Mouse (Mus musculus) hindbrain, embryonic 11.5 days (tissue): ENCODE results near the gene Adm2. TPM values are rescaled to one million over a fixed set of nuclear protein-coding genes. Genes with fewer than 3 reads are reported as not detected.
A peak's percentile ranks its signal among the peaks of the same experiment; 100 is the strongest.

Experiments
- ATAC-seq: fragments of 200-750 bp; cut with Nextera tagmentation; 2 replicates; pipeline ENCODE4 v1.8.0; 2017; ENCODE audit warnings: mild to moderate bottlenecking, moderate TSS enrichment, moderate library complexity; ENCODE audit not compliant: low FRiP score
- DNase-seq: peaks from one replicate; pipeline ENCODE4 v3.0.0-alpha.2; 2015; ENCODE audit warnings: low spot score
- H3K27ac ChIP-seq: fragments of 300-500 bp; sonication (generic); 2 replicates; pipeline ENCODE4 v1.5.1; 2014; ENCODE audit warnings: mild to moderate bottlenecking, low read depth, low read length
- H3K27me3 ChIP-seq: fragments of 300-500 bp; sonication (generic); 2 replicates; pipeline ENCODE4 v1.6.1; 2014; ENCODE audit warnings: mild to moderate bottlenecking, low read length, moderate library complexity, mixed read lengths; ENCODE audit not compliant: control insufficient read depth, insufficient read depth
- H3K36me3 ChIP-seq: fragments of 300-500 bp; sonication (generic); 2 replicates; pipeline ENCODE4 v1.6.1; 2014; ENCODE audit warnings: mild to moderate bottlenecking, low read length, moderate library complexity, mixed read lengths; ENCODE audit not compliant: control insufficient read depth, insufficient read depth
- H3K4me1 ChIP-seq: fragments of 300-500 bp; sonication (generic); replicated peaks from 2 replicates; pipeline ENCODE4 v1.6.1; 2014; ENCODE audit warnings: low read length, mixed read lengths; ENCODE audit not compliant: control insufficient read depth, insufficient read depth
- H3K4me2 ChIP-seq: fragments of 300-500 bp; sonication (generic); replicated peaks from 2 replicates; pipeline ENCODE4 v1.6.1; 2014; ENCODE audit warnings: mild to moderate bottlenecking, low read depth, low read length
- H3K4me3 ChIP-seq: fragments of 300-500 bp; sonication (generic); 2 replicates; pipeline ENCODE4 v1.5.1; 2014; ENCODE audit warnings: low read depth, low read length
- H3K9ac ChIP-seq: fragments of 300-500 bp; sonication (generic); 2 replicates; pipeline ENCODE4 v1.6.1; 2014; ENCODE audit warnings: low read depth, low read length
- H3K9me3 ChIP-seq: fragments of 300-500 bp; sonication (generic); 2 replicates; pipeline ENCODE4 v1.6.1; 2016; ENCODE audit warnings: low read length; ENCODE audit not compliant: control insufficient read depth
- WGBS: fragments of 180-500 bp; shearing (Covaris S2); extraction: QIAGEN DNeasy Blood & Tissue Kit; methylation state at CpG from one replicate; pipeline ENCODE4 v1.1.7; 2014; 5-methylcytosine and 5-hydroxymethylcytosine counted together
- polyA plus RNA-seq: library from polyadenylated mRNA; unstranded; fragments of >200 nt; fragmentation: Nextera tagmentation; extraction: Ambion mirVana; gene quantifications from 2 replicates; pipeline ENCODE4 v1.2.1, GENCODE M21; 2014

Gene Adm2
- polyA plus RNA-seq, 1 experiment from 2014 or later, result 0.12 TPM

GRCm38 (mm10) chr15:89288227-89288767 is 34.2 kb upstream of the Adm2 start:
- Histone ChIP-seq H3K27me3 (no peaks in the 10 kb centered on the region), H3K9ac (no peak overlapping the region), H3K4me3 (no peak overlapping the region), H3K27ac (no peak overlapping the region), H3K4me1 (no peaks in the 10 kb centered on the region), H3K9me3 (no peaks in the 10 kb centered on the region), H3K36me3 (peaks cover 14% of the 10 kb centered on the region; the same call in 1 of the 2 replicates), H3K4me2 (no peak overlapping the region)
- no peak for DNase-seq
- 89% methylated on average over 23 of the region's 23 CpGs for WGBS
- ATAC-seq, result peak; percentile 47; the same call in 1 of the 2 replicates

GRCm38 (mm10) chr15:89289455-89289854 is 33.1 kb upstream of the Adm2 start:
- H3K36me3 ChIP-seq, result peaks cover 21% of the 10 kb centered on the region; the same call in 1 of the 2 replicates
- no peak overlapping the region for H3K9ac ChIP-seq
- no peak overlapping the region for H3K4me2 ChIP-seq
- ATAC-seq (no peak), DNase-seq (no peak)
- WGBS, result 97% methylated on average over 11 of the region's 11 CpGs
- H3K27me3 ChIP-seq, result no peaks in the 10 kb centered on the region
- no peaks in the 10 kb centered on the region for H3K9me3 ChIP-seq
- no peaks in the 10 kb centered on the region for H3K4me1 ChIP-seq
- H3K27ac ChIP-seq, result no peak overlapping the region
- H3K4me3 ChIP-seq, result no peak overlapping the region

GRCm38 (mm10) chr15:89291521-89291920 is 31.0 kb upstream of the Adm2 start:
- Histone ChIP-seq H3K36me3 (peaks cover 20% of the 10 kb centered on the region; the same call in 1 of the 2 replicates), H3K4me2 (no peak overlapping the region), H3K4me3 (no peak overlapping the region), H3K4me1 (no peaks in the 10 kb centered on the region), H3K9me3 (no peaks in the 10 kb centered on the region), H3K27me3 (no peaks in the 10 kb centered on the region), H3K27ac (no peak overlapping the region), H3K9ac (no peak overlapping the region)
- 77% methylated on average over 3 of the region's 3 CpGs for WGBS
- ATAC-seq, result no peak
- no peak for DNase-seq

GRCm38 (mm10) chr15:89292795-89293194 is 29.7 kb upstream of the Adm2 start:
- 94% methylated on average over 2 of the region's 2 CpGs for WGBS
- no peak overlapping the region for H3K27ac ChIP-seq
- H3K27me3 ChIP-seq, result no peaks in the 10 kb centered on the region
- peaks cover 20% of the 10 kb centered on the region; the same call in 1 of the 2 replicates for H3K36me3 ChIP-seq
- no peak overlapping the region for H3K4me3 ChIP-seq
- no peak overlapping the region for H3K9ac ChIP-seq
- no peak overlapping the region for H3K4me2 ChIP-seq
- DNase-seq, result no peak
- no peaks in the 10 kb centered on the region for H3K9me3 ChIP-seq
- ATAC-seq, result no peak
- H3K4me1 ChIP-seq, result no peaks in the 10 kb centered on the region

GRCm38 (mm10) chr15:89293778-89294177 is 28.7 kb upstream of the Adm2 start:
- H3K4me2 ChIP-seq, result no peak overlapping the region
- peaks cover 13% of the 10 kb centered on the region; the same call in 1 of the 2 replicates for H3K36me3 ChIP-seq
- 93% methylated on average over 10 of the region's 10 CpGs for WGBS
- ATAC-seq, result no peak
- no peaks in the 10 kb centered on the region for H3K9me3 ChIP-seq
- no peaks in the 10 kb centered on the region for H3K4me1 ChIP-seq
- H3K27me3 ChIP-seq, result no peaks in the 10 kb centered on the region
- no peak for DNase-seq
- H3K9ac ChIP-seq, result no peak overlapping the region
- H3K4me3 ChIP-seq, result no peak overlapping the region
- H3K27ac ChIP-seq, result no peak overlapping the region

GRCm38 (mm10) chr15:89295580-89296165 is 26.8 kb upstream of the Adm2 start:
- DNase-seq, result no peak
- H3K9ac ChIP-seq, result no peak overlapping the region
- no peaks in the 10 kb centered on the region for H3K4me1 ChIP-seq
- no peak for ATAC-seq
- H3K4me2 ChIP-seq, result no peak overlapping the region
- WGBS, result 95% methylated on average over 8 of the region's 8 CpGs
- no peaks in the 10 kb centered on the region for H3K27me3 ChIP-seq
- H3K36me3 ChIP-seq, result peaks cover 20% of the 10 kb centered on the region; the same call in 1 of the 2 replicates
- no peak overlapping the region for H3K27ac ChIP-seq
- no peak overlapping the region for H3K4me3 ChIP-seq
- no peaks in the 10 kb centered on the region for H3K9me3 ChIP-seq

- Histone ChIP-seq H3K36me3 (peaks cover 19% of the 10 kb centered on the region; the same call in 1 of the 2 replicates), H3K4me2 (no peak overlapping the region), H3K9ac (no peak overlapping the region), H3K4me1 (no peaks in the 10 kb centered on the region), H3K4me3 (no peak overlapping the region), H3K9me3 (no peaks in the 10 kb centered on the region), H3K27ac (no peak overlapping the region), H3K27me3 (no peaks in the 10 kb centered on the region)
- ATAC-seq, result no peak
- 97% methylated on average over 1 of the region's 1 CpGs for WGBS
- DNase-seq, result no peak
Observed at GRCm38 (mm10) chr15:89296465-89296864, 26.1 kb upstream of the Adm2 start.

- no peaks in the 10 kb centered on the region for H3K27me3 ChIP-seq
- DNase-seq (no peak), ATAC-seq (no peak)
- WGBS, result 94% methylated on average over 2 of the region's 2 CpGs
- no peaks in the 10 kb centered on the region for H3K4me1 ChIP-seq
- no peak overlapping the region for H3K9ac ChIP-seq
- H3K4me3 ChIP-seq, result no peak overlapping the region
- H3K27ac ChIP-seq, result no peak overlapping the region
- no peaks in the 10 kb centered on the region for H3K9me3 ChIP-seq
- no peak overlapping the region for H3K4me2 ChIP-seq
- peaks cover 24% of the 10 kb centered on the region for H3K36me3 ChIP-seq
Observed at GRCm38 (mm10) chr15:89297695-89298094, 24.8 kb upstream of the Adm2 start.

GRCm38 (mm10) chr15:89300180-89300579 is 22.3 kb upstream of the Adm2 start:
- H3K27ac ChIP-seq, result no peak overlapping the region
- no peak overlapping the region for H3K4me2 ChIP-seq
- ATAC-seq, result no peak
- H3K9me3 ChIP-seq, result no peaks in the 10 kb centered on the region
- DNase-seq, result no peak
- H3K27me3 ChIP-seq, result no peaks in the 10 kb centered on the region
- peaks cover 17% of the 10 kb centered on the region for H3K36me3 ChIP-seq
- H3K4me3 ChIP-seq, result no peak overlapping the region
- 91% methylated on average over 13 of the region's 13 CpGs for WGBS
- no peak overlapping the region for H3K9ac ChIP-seq
- H3K4me1 ChIP-seq, result no peaks in the 10 kb centered on the region
